Mouse (Mus musculus): ENCODE measurements around the gene Zfp36.

DNA sequence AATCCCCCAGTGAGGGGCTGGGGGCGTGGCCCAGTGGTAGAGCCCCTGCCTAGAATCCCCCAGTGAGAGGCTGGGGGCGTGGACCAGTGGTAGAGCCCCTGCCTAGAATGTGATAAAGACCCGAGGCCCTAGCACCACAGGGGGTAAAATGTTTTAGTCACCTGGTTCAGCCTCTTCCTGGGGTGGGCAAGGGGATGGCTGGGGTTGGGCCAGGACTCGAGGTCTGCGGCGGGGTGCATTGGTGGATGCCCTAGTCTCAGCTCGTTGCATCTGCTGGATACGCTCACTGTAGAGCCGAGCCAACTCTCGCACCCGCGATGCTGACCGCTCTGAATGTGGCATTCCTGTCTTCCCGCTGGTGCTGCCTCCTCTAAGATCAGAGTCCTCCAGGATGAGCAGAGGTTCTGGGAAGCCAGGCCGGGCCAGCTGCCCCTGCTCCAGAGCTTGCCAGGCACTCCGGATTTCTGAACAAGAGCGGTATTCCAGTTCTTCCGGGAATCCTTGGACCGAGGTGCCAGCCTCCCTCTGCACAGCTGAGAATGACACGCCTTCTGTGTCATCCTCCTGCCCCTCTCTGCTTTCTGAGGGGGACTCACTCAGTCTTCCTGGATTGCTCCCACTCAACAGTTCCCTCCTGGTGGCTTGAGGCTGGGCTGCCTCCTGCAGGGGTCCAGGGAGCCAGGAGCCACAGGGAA, 18.3 kb downstream of the Zfp36 start:
- no peak for TF ChIP-seq POLR2A (IDR thresholded peaks at IDR 0.05; ENCODE audit: insufficient read depth, low read depth, low read length)
- TF ChIP-seq CTCF (IDR thresholded peaks at IDR 0.05) = no peak
- TF ChIP-seq EP300 (IDR thresholded peaks at IDR 0.05; ENCODE audit: insufficient read depth, low read depth, low read length) = no peak
